Mouse (Mus musculus) lung, postnatal 25 days (tissue): Measurements from ENCODE around the gene Wsb2.
"Not testable (repeated sequence)": the region's sequence is repeated elsewhere in the genome, so short reads cannot be mapped to it uniquely, and the experiment has no call there.

Experiments used
- DNase-seq: peaks from one replicate; pipeline ENCODE4 v3.0.0; 2022; ENCODE audit warnings: low spot score

Wsb2 gene

DNA sequence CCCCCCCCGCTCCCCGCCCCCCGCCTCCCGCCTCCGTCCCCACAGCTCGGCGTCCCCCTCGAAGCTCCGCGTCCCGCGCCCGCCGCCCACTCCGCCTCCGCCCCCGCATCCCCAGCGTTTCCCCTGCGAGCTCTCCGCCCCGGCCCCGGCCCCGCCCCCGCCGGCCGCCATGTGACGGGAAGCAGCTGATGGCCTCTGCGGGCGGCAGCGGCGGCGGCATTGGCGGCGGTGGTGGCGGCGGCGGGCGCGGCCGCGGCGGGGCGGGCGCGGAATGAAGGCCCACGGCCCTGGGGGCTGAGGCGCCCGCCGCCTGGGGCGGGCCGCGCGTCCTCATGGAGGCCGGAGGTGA lies at the start of gene Wsb2:
Wsb2 (plus strand) TSS at position 176 of the 349 bp plus-strand sequence.
- DNase-seq = peak; percentile 87

GRCm38 (mm10) chr5:117307699-117308098 lies 49.4 kb upstream of the Wsb2 start:
- DNase-seq = peak; percentile 81

- peak; percentile 71 for DNase-seq
Measured at GRCm38 (mm10) chr5:117313420-117313819, 43.7 kb upstream of the Wsb2 start.

GRCm38 (mm10) chr5:117313909-117314308 lies 43.2 kb upstream of the Wsb2 start:
- DNase-seq = no peak

- peak; percentile 37 for DNase-seq
Measured at GRCm38 (mm10) chr5:117314587-117315428, 42.3 kb upstream of the Wsb2 start.

GRCm38 (mm10) chr5:117318741-117319629 lies 38.1 kb upstream of the Wsb2 start, which contains the start of gene Vsig10:
TSS of gene Vsig10 (plus strand) at chr5:117319083.
- peak; percentile 68 for DNase-seq

- DNase-seq = no peak
Measured at GRCm38 (mm10) chr5:117323751-117324150, 33.4 kb upstream of the Wsb2 start.

DNA sequence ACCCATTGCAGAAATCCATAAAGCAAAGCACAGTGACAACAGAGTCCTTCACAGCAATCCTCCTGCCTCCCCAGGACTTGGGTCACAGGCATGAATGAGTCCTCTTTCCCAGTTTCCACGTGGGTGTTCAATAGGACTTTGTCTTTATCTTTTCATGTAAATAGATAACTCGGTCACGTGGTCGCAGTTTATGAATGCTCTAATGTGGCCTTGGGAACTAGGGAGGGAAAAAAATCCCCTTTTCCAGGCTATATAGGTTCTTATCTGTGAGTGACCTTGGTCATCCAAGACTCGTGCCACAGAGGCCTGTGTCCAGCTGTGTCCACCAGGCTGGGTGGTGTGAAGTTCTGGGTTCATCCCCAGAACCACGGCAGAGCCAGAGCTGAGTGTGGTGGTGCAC lies 30.7 kb upstream of the Wsb2 start:
- DNase-seq = no peak

- peak; percentile 69 for DNase-seq
Measured at GRCm38 (mm10) chr5:117330457-117330856, 26.6 kb upstream of the Wsb2 start.

GRCm38 (mm10) chr5:117337999-117338398 lies 19.1 kb upstream of the Wsb2 start:
- no peak for DNase-seq

GRCm38 (mm10) chr5:117338503-117338902 lies 18.6 kb upstream of the Wsb2 start:
- DNase-seq = no peak

- DNase-seq = no peak
Measured at GRCm38 (mm10) chr5:117340081-117340480, 17.0 kb upstream of the Wsb2 start.

GRCm38 (mm10) chr5:117341896-117342295 lies 15.2 kb upstream of the Wsb2 start:
- DNase-seq = no peak

DNA sequence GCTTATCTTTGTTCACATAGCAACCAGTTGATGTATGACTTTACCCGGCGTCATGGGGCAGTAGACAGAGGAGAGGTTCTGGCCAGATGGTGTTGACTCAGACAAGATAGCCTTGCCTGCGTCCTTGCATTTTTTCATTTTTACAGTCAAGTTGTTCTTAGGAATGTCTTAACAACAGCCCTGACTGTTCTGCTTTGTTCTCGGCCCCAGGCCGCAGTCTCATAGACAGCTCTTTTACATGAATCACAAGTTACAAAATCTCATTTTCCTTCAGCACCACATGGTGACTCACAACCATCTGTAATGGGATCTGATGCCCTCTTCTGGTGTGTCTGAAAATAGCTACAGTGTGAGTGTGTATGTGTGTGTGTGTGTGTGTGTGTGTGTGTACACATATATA lies 12.6 kb upstream of the Wsb2 start:
- not testable (repeated sequence) for DNase-seq

- no peak for DNase-seq
Measured at GRCm38 (mm10) chr5:117345432-117345976, 11.6 kb upstream of the Wsb2 start.

- DNase-seq = no peak
Measured at GRCm38 (mm10) chr5:117346281-117346680, 10.8 kb upstream of the Wsb2 start.

GRCm38 (mm10) chr5:117347011-117347410 lies 10.1 kb upstream of the Wsb2 start:
- DNase-seq = no peak

- DNase-seq = no peak
Measured at GRCm38 (mm10) chr5:117347838-117348237, 9.3 kb upstream of the Wsb2 start.

DNA sequence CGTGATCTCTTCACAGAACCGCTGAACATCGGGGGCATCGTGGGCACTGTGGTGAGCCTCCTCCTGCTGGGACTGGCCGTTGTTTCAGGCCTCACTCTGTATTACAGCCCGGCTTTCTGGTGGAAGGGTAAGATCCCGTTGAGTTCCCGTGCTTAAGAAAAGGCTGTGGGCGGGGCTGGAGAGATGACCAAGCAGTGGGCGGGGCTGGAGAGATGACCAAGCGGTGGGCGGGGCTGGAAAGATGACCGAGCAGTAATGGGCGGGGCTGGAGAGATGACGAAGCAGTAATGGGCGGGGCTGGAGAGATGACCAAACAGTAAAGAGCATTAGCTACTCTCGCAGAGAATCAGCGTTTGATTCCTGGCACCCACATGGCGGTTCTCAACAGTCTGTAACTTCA lies 8.8 kb upstream of the Wsb2 start:
- DNase-seq = peak; percentile 69

- DNase-seq = peak; percentile 18
Measured at GRCm38 (mm10) chr5:117354121-117354520, 3.0 kb upstream of the Wsb2 start.

DNA sequence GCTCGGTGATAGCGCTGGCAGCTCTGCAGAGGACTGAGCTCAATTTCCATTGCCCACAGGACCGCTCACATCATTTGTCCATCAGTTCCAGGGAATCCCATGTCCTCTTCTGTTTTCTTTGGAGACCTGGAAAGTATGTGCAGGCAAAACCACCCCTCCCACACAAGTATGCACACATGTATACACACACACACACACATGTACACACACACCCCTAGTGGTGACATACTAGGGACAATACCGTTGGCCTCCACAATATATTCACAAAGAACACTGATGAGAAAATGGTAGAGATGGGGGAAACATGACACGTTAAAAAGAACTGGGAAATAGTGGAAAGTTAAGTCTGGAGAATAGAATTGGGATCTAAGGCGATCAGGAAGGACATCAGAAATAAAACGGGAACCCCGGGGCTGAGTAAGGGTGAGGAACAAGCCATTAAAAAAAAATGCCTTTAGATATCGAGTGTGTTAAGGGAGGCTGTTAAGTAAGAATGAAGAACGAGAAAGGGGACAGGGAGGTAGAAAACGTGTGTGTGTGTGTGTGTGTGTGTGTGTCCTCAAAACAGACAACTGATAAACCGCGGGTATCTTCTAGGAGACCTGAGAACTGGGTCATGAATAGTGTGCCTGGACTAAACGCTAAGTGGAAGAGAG lies 1.3 kb upstream of the Wsb2 start:
- no peak for DNase-seq
